Mouse (Mus musculus) liver, embryonic 16.5 days (tissue): ENCODE measurements around the gene Flna. TPM values are rescaled to one million over a fixed set of nuclear protein-coding genes. Genes with fewer than 3 reads are reported as not detected.

Source experiments
- ATAC-seq: fragments of 200-750 bp; cut with Nextera tagmentation; 2 replicates; pipeline ENCODE4 v1.8.0; 2017; ENCODE audit warnings: low read depth, mild to moderate bottlenecking, moderate number of reproducible peaks, moderate library complexity
- H3K27ac ChIP-seq: fragments of 300-500 bp; sonication (generic); 2 replicates; pipeline ENCODE4 v1.5.1; 2014; ENCODE audit warnings: mild to moderate bottlenecking, low read length
- H3K27me3 ChIP-seq: fragments of 300-500 bp; sonication (generic); 2 replicates; pipeline ENCODE4 v1.6.1; 2014; ENCODE audit warnings: low read depth, low read length, mixed read lengths; ENCODE audit not compliant: control insufficient read depth, insufficient read depth
- H3K36me3 ChIP-seq: fragments of 300-500 bp; sonication (generic); 2 replicates; pipeline ENCODE4 v1.6.1; 2014; ENCODE audit warnings: mild to moderate bottlenecking; ENCODE audit not compliant: control insufficient read depth, insufficient read depth
- H3K4me1 ChIP-seq: fragments of 300-500 bp; sonication (generic); 2 replicates; pipeline ENCODE4 v1.6.1; 2014; ENCODE audit warnings: low read depth, low read length, mixed read lengths; ENCODE audit not compliant: control insufficient read depth
- H3K4me2 ChIP-seq: fragments of 300-500 bp; sonication (generic); 2 replicates; pipeline ENCODE4 v1.6.1; 2014; ENCODE audit warnings: low read depth, low read length, mixed read lengths
- H3K4me3 ChIP-seq: fragments of 300-500 bp; sonication (generic); 2 replicates; pipeline ENCODE4 v1.5.1; 2014; ENCODE audit warnings: low read depth, mild to moderate bottlenecking, low read length
- H3K9ac ChIP-seq: fragments of 300-500 bp; sonication (generic); 2 replicates; pipeline ENCODE4 v1.6.1; 2014; ENCODE audit warnings: low read depth, low read length
- H3K9me3 ChIP-seq: fragments of 300-500 bp; sonication (generic); replicated peaks from 2 replicates; pipeline ENCODE4 v1.6.1; 2016; ENCODE audit warnings: low read length; ENCODE audit not compliant: control insufficient read depth
- WGBS: fragments of 180-500 bp; shearing (Covaris S2); extraction: QIAGEN DNeasy Blood & Tissue Kit; methylation state at CpG from one replicate; pipeline ENCODE4 v1.1.7; 2014; ENCODE audit not compliant: insufficient replicate concordance; 5-methylcytosine and 5-hydroxymethylcytosine counted together
- polyA plus RNA-seq: library from polyadenylated mRNA; unstranded; fragments of >200 nt; fragmentation: Nextera tagmentation; extraction: Ambion mirVana; gene quantifications from 2 replicates; pipeline ENCODE4 v1.2.1, GENCODE M21; 2015

Flna gene
- polyA plus RNA-seq: 42.7 and 53.3 TPM in 2 replicates

DNA sequence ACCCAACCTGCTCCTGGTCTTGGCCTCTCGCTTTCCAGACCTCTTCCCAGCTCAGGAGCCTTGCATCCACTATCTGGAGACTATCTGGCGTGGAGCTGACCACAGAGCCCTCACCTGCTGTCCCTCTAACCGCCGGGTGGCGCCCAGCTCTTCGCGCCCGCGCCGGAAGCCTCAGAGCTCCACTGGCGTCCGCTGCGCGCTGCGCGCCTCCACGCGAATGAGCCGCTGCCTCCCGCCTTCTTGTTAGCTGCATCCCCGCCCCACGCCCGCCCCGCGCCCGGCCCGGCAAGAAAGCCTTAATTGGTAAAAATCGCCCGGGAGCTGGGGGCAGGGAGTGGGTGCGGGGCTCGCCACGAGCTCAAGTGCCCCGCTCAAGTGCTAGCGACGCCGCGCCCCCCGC lies at the start of gene Flna:
Gene Flna, minus strand, starts transcription at position 206 of the 400 bp plus-strand sequence.
- Histone ChIP-seq H3K4me2 (peak within 1 kb of the TSS; percentile 64), H3K9me3 (no peaks in the 10 kb centered on the region), H3K9ac (peak within 1 kb of the TSS; percentile 45), H3K27ac (no peak within 1 kb of the TSS), H3K4me3 (peak within 1 kb of the TSS; percentile 51), H3K4me1 (peaks cover 9% of the 10 kb centered on the region; the same call in 1 of the 2 replicates), H3K27me3 (no peaks in the 10 kb centered on the region; the same call in 1 of the 2 replicates), H3K36me3 (no peaks in the 10 kb centered on the region)
- 25% methylated on average over 38 of the region's 38 CpGs for WGBS
- ATAC-seq: no peak

DNA sequence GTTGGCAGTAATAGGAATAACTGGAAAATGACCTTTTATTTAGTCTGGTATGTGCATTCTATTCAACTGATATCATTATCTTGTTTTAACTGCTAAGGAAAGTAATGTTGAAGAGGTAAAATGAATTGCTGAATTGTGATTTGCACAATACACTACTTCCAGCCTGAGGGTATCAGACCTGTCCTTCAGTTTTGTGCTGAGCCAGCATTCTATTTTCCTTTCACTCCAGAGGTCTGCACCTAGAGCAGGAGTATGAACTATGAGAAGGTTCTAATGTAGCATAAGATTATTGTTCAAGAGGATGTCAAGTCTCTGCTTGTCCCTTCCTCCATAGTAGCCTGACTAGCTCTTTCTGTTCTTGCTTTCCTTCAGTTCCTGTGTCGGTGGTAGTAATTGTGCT lies 48.7 kb upstream of the Flna start:
- H3K4me1 ChIP-seq: peaks cover 4% of the 10 kb centered on the region; the same call in 1 of the 2 replicates
- peak overlapping the region; percentile 29 for H3K4me3 ChIP-seq
- H3K4me2 ChIP-seq: peak overlapping the region; percentile 43
- H3K9me3 ChIP-seq: no peaks in the 10 kb centered on the region
- 40% methylated on average over 1 of the region's 1 CpGs for WGBS
- no peak for ATAC-seq
- no peak overlapping the region for H3K27ac ChIP-seq
- peaks cover 17% of the 10 kb centered on the region for H3K36me3 ChIP-seq
- no peak overlapping the region for H3K9ac ChIP-seq
- no peaks in the 10 kb centered on the region for H3K27me3 ChIP-seq

DNA sequence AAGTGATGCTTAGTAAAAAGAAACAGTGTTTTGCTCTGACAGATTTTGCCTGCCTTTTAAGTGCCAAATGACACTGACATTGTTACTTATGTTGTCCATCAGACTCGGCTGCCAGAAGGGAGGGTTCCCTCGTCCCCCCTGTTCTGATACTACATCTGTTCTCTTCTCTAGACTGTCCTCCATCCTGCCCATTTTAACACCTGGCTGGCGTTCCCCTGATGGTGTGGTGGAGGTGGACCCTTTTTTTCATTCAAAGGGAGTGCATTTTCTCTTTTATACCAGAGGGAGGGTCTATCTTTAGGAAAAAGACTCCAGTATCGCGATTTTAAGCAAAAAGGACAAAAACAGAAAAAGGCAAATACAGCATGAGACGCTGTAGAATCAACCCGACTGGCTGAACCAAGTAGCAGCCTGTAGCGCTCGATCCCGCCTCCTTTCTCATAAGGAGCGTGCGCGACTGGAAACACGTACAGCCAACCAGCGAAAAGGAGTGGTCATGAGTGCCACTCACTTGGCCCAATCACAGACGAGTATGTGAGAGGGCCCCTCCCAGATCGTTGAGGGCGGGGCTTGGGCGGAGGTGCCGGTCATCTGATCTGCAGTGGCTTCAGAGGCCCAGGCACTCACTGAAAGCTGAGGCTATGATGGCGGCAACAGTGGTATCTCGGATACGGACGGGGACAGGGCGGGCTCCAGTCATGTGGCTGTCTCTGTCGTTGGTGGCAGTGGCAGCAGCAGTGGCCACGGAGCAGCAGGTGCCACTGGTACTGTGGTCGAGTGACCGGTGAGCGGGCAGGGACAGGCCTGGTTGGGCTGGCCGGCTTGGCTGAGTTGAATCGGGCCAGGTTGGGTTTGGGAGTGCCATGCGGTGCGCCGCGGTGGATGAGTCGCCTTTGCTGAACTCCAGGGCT lies 47.2 kb upstream of the Flna start, which contains the start of gene Atp6ap1:
Gene Atp6ap1, plus strand, starts transcription at position 560 of the 911 bp plus-strand sequence.
- Histone ChIP-seq H3K27me3 (no peaks in the 10 kb centered on the region), H3K9me3 (no peaks in the 10 kb centered on the region), H3K4me3 (peak within 1 kb of the TSS; percentile 79), H3K27ac (peak within 1 kb of the TSS; percentile 84), H3K36me3 (peaks cover 7% of the 10 kb centered on the region; the same call in 1 of the 2 replicates), H3K4me2 (peak within 1 kb of the TSS; percentile 69), H3K9ac (peak within 1 kb of the TSS; percentile 85), H3K4me1 (peaks cover 4% of the 10 kb centered on the region; the same call in 1 of the 2 replicates)
- peak; percentile 99 for ATAC-seq
- WGBS: 19% methylated on average over 37 of the region's 37 CpGs

DNA sequence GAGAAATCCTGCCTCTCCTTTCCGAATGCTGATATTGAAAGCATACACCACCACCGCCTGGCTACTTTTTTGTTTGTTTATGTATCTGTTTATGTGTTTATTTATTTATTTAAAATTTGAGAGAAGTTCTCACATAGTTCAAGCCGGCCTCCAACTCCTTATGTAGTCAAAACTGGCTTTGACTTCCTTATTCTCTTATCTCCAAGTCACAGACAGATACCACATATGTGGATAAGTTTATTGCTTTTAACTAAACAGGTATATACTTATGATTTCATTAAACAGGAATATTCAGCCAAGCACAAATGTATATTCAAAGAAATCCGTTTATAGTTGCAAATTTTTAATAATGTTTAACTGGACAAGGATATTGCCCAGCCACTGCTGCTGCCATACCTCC lies 43.8 kb upstream of the Flna start:
- no peak for ATAC-seq
- 42% methylated on average over 4 of the region's 4 CpGs for WGBS

DNA sequence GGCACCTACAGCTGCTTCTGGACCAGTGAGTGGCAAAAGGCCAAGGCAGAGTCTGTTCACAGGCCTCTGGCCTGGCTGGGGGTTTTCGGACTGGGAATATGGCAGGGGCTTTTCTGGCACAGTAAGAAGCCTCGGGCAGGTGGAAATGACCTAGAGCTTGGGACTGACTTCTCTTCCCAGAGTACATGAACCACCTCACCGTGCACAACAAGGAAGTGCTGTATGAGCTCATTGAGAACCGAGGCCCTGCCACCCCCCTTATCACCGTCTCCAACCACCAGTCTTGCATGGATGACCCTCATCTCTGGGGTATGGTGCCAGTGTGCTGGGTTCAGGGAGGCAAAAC lies 33.4 kb upstream of the Flna start:
- no peak for ATAC-seq
- Histone ChIP-seq H3K9ac (peak overlapping the region; percentile 68), H3K27me3 (no peaks in the 10 kb centered on the region), H3K27ac (peak overlapping the region; percentile 94), H3K36me3 (no peaks in the 10 kb centered on the region), H3K4me3 (peak overlapping the region; percentile 71), H3K4me1 (peaks cover 5% of the 10 kb centered on the region), H3K4me2 (peak overlapping the region; percentile 82), H3K9me3 (no peaks in the 10 kb centered on the region)
- WGBS: 13% methylated on average over 5 of the region's 5 CpGs

More for the DNA sequence above, 43.8 kb upstream of the Flna start:
- H3K36me3 ChIP-seq: no peaks in the 10 kb centered on the region
- H3K9me3 ChIP-seq: no peaks in the 10 kb centered on the region
- no peak overlapping the region for H3K4me3 ChIP-seq
- H3K4me2 ChIP-seq: no peak overlapping the region
- H3K4me1 ChIP-seq: no peaks in the 10 kb centered on the region; the same call in 1 of the 2 replicates
- H3K9ac ChIP-seq: no peak overlapping the region
- H3K27me3 ChIP-seq: no peaks in the 10 kb centered on the region
- no peak overlapping the region for H3K27ac ChIP-seq

DNA sequence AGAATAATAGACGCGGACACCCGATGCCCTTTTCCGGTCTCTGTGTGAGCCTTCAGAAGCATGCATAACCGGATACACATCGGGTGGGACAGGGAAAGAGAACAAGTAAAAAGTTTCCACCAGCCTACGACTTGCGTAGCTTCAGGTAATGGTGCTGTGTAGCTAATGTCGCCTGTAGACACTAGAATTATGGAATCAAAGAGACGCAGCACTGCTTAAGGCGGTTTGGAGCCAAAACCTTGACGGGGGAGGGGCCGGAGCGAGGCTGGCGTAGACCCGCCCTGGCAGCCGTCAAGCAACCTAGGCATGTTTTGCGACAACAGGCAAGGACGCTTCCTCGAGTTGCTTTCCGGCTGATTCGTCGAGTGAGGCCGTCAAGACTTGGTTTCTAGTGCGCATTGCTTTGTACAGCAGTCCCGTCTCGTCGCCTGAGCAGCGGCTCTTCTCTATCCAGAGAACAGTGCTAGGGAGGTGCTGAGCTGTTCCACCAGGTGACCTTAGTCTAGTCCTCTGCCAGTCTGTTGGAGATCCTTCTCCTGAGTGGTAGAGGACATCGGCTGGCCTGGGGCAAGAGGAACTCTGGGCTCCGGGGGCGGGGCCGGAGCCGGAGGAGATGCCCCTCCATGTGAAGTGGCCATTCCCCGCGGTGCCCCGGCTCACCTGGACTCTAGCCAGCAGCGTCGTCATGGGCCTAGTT lies 32.9 kb upstream of the Flna start:
- ATAC-seq: peak; percentile 49
- H3K4me2 ChIP-seq: peak overlapping the region; percentile 82
- WGBS: 24% methylated on average over 39 of the region's 39 CpGs
- H3K27ac ChIP-seq: peak overlapping the region; percentile 94
- no peaks in the 10 kb centered on the region for H3K9me3 ChIP-seq
- H3K4me3 ChIP-seq: peak overlapping the region; percentile 71
- H3K27me3 ChIP-seq: no peaks in the 10 kb centered on the region
- peaks cover 5% of the 10 kb centered on the region for H3K4me1 ChIP-seq
- peak overlapping the region; percentile 71 for H3K9ac ChIP-seq
- no peaks in the 10 kb centered on the region for H3K36me3 ChIP-seq

DNA sequence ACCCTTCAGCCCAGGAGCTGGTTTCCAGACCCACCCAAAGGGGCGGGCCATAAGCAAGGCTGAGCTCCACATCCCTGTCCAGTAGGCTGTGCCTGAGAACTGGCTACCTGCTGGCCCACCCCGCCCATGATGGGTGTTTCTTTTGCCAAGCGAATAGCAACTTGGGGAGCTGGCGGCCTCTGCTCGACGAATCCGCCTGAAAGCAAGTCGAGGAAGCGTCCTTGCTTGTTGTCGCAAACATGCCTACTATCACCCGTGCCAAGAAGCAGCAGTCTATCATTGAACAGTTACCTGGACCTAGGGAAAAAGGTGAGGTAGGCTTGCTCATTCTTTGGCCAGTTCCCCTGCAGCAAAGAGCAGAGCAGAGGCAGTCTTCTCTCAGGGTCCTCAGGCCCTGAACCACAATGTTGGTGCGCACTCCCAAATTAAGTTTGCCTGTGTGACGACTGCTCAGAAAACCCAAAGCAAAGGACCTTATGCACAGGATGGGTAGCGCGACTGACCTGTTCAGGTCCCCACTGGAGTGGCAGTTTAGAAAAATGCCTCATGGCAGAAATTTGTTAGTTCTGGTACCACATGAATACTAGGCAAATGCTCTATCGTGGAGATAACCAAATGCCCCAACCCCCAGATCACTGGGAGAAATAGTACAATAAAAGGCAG lies 32.2 kb upstream of the Flna start, which contains the start of the genes Taz and Dnase1l1:
Gene Taz, plus strand, starts transcription at position 181 of the 663 bp plus-strand sequence.
Gene Dnase1l1, minus strand, starts transcription at position 606 of the 663 bp plus-strand sequence.
- WGBS: 10% methylated on average over 16 of the region's 16 CpGs
- Histone ChIP-seq H3K27ac (peak within 1 kb of the TSS; percentile 94), H3K36me3 (no peaks in the 10 kb centered on the region; the same call in 1 of the 2 replicates), H3K9ac (peak within 1 kb of the TSS; percentile 74), H3K4me3 (peak within 1 kb of the TSS; percentile 71), H3K9me3 (no peaks in the 10 kb centered on the region), H3K4me2 (peak within 1 kb of the TSS; percentile 82), H3K27me3 (no peaks in the 10 kb centered on the region), H3K4me1 (peaks cover 5% of the 10 kb centered on the region)
- peak; percentile 97 for ATAC-seq

DNA sequence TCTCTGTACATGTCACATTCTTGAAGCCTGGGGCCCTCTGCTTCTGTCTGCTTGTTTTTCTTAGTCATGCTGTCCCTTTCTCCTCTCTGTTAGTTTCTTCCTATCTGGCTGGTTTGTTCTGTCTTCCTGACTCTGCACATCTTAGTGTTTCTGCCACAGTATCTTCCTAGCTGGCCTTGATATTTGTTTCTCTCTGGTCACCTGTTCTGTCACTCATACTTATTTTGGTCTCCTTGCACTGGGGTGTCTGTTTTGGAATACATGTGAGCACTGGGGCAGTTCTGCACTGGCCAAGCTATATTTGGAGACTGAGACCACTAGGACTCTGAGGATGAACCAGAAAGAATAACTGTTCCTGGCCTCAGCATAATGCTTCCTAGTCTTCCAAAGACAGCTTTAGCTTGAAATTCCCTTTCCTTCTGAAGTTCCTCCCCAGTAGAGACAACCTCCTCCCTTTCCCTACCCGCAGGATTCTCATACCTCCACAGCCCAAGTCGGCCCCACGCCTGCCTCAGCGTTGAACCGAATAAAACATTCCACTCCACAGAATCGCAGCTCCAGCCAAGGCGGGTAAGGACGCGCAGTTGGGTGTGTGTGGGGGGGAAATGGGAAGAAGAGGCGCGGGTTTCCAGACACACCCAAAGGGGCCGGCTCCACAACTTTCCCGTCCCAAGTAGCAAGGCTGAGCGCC lies 31.6 kb upstream of the Flna start:
- Histone ChIP-seq H3K36me3 (no peaks in the 10 kb centered on the region; the same call in 1 of the 2 replicates), H3K9ac (peak overlapping the region; percentile 74), H3K9me3 (no peaks in the 10 kb centered on the region), H3K4me1 (peaks cover 5% of the 10 kb centered on the region), H3K4me2 (peak overlapping the region; percentile 82), H3K27ac (peak overlapping the region; percentile 94), H3K4me3 (peak overlapping the region; percentile 71), H3K27me3 (no peaks in the 10 kb centered on the region)
- peak; percentile 8; the same call in 1 of the 2 replicates for ATAC-seq
- 14% methylated on average over 14 of the region's 14 CpGs for WGBS
